Mouse (Mus musculus) midbrain, embryonic 12.5 days (tissue): Measurements from ENCODE around the gene Duox2. TPM values are rescaled to one million over a fixed set of nuclear protein-coding genes. Genes with fewer than 3 reads are reported as not detected.

Source experiments
- ATAC-seq: fragments of 200-750 bp; cut with Nextera tagmentation; 2 replicates; pipeline ENCODE4 v1.8.0; 2017; ENCODE audit warnings: low read depth, moderate TSS enrichment, moderate library complexity; ENCODE audit not compliant: low FRiP score
- H3K27ac ChIP-seq: fragments of 300-500 bp; sonication (generic); replicated peaks from 2 replicates; pipeline ENCODE4 v1.5.1; 2016; ENCODE audit warnings: mild to moderate bottlenecking
- H3K27me3 ChIP-seq: fragments of 300-500 bp; sonication (generic); 2 replicates; pipeline ENCODE4 v1.6.1; 2016; ENCODE audit warnings: mild to moderate bottlenecking
- H3K36me3 ChIP-seq: fragments of 300-500 bp; sonication (generic); 2 replicates; pipeline ENCODE4 v1.6.1; 2016
- H3K4me1 ChIP-seq: fragments of 300-500 bp; sonication (generic); 2 replicates; pipeline ENCODE4 v1.6.1; 2016
- H3K4me2 ChIP-seq: fragments of 300-500 bp; sonication (generic); replicated peaks from 2 replicates; pipeline ENCODE4 v1.6.1; 2016; ENCODE audit warnings: mild to moderate bottlenecking, moderate library complexity
- H3K4me3 ChIP-seq: fragments of 300-500 bp; sonication (generic); 2 replicates; pipeline ENCODE4 v1.5.1; 2016; ENCODE audit warnings: mild to moderate bottlenecking
- H3K9ac ChIP-seq: fragments of 300-500 bp; sonication (generic); replicated peaks from 2 replicates; pipeline ENCODE4 v1.6.1; 2016; ENCODE audit warnings: mild to moderate bottlenecking, moderate library complexity
- H3K9me3 ChIP-seq: fragments of 300-500 bp; sonication (generic); 2 replicates; pipeline ENCODE4 v1.6.1; 2016; ENCODE audit warnings: mild to moderate bottlenecking
- WGBS: fragments of 180-500 bp; shearing (Covaris S2); methylation state at CpG from one replicate; pipeline ENCODE4 v1.1.7; 2016; 5-methylcytosine and 5-hydroxymethylcytosine counted together
- polyA plus RNA-seq: library from polyadenylated mRNA; unstranded; fragments of >200 nt; fragmentation: Nextera tagmentation; extraction: Ambion mirVana; gene quantifications from 2 replicates; pipeline ENCODE4 v1.2.1, GENCODE M21; 2016

Gene Duox2
- polyA plus RNA-seq, 1 experiment from 2014 or later: not detected

DNA sequence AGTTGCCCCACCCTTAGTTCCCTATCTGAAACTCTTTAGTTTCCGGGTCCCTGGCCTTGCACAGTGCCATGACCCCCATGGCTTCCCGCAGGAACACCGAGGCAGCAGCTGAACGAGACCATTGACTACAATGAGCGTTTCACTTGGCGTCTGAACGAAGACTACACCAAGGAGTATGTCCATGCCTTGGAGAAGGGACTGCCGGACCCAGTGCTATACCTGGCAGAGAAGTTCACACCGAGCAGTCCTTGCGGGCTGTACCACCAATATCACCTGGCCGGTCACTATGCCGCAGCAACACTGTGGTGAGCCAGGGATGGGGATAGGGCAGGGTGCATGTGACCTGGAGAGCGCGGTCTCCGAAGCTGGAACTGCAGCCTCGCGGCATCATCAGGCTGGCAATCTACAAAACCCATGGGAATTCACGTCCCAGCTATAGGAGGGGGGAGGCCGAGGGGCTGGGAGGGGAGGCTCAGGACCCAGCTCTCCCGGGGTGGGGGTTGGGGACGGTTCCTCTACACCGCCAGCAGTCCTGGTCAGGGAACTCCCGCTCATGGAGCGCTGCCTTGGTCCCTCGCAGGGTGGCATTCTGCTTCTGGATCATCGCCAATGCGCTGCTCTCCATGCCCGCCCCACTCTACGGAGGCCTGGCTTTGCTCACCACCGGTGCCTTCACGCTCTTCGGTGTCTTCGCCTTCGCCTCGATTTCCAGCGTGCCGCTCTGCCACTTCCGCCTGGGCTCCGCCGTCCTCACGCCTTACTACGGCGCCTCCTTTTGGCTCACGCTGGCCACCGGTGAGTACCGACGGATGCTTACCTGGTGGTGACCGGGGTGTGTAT is 3.1 kb upstream of the Duox2 start:
- H3K9ac ChIP-seq: peak overlapping the region; percentile 20; the same call in 1 of the 2 replicates
- no peaks in the 10 kb centered on the region for H3K36me3 ChIP-seq
- no peak overlapping the region for H3K27ac ChIP-seq
- H3K4me1 ChIP-seq: peaks cover 41% of the 10 kb centered on the region
- 2% methylated on average over 48 of the region's 48 CpGs for WGBS
- peak overlapping the region; percentile 59 for H3K4me2 ChIP-seq
- peaks cover 99% of the 10 kb centered on the region for H3K27me3 ChIP-seq
- peak overlapping the region; percentile 45 for H3K4me3 ChIP-seq
- peak; percentile 52 for ATAC-seq
- no peaks in the 10 kb centered on the region for H3K9me3 ChIP-seq

DNA sequence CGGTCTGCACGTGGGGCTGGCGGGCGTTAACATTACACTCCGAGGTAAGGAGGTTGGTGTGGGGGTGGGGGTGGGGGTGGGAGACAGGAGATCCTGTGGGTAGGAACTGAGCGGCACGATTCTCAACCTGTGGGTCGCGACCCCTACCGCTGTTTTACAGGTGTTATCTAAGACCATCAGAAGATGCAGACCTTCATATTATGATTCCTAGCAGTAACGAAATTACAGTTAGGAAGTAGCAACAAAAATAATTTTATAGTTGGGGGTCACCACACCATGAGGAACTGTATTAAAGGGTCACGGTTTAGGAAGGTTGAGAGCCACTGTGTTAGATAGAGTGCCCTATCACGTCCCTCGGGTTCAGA is 2.4 kb upstream of the Duox2 start:
- Histone ChIP-seq H3K4me1 (peaks cover 41% of the 10 kb centered on the region), H3K27me3 (peaks cover 100% of the 10 kb centered on the region), H3K9me3 (no peaks in the 10 kb centered on the region), H3K27ac (no peak overlapping the region), H3K9ac (no peak overlapping the region), H3K4me3 (no peak overlapping the region), H3K4me2 (peak overlapping the region; percentile 59; the same call in 1 of the 2 replicates), H3K36me3 (no peaks in the 10 kb centered on the region)
- WGBS: 4% methylated on average over 14 of the region's 14 CpGs
- ATAC-seq: no peak

DNA sequence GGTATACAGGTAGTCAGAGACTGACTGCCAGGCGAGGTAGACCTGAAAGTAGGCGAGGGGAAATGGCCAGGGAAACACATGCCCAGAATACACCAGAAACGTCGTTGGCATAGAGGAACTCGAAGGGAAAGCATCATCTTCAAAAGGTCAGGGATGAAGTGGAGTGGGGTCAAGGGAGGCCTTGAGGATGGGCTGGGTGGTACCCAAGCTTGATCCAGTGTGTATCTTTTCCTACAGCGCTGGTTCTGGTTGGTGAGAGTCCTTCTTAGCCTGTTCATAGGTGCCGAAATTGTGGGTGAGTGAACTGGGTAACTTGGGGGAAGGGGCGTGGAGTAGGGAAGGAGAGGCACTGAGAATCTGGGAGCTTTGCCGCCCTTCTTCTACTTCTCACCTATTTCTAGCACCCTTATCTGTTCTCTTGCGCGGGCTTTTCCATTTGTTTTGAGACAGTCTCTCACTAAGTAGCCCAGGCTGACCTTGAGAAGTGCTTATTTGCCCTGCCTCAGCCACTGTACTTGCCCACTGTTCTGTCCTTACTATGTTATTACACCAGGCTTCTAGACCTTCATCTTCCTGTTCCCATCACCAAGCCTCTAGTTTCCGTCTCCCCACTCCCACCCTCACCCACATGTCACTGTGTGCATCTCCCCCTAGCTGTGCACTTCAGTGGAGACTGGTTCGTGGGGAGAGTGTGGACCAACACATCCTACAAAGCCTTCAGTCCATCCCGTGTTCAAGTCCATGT is 1.8 kb upstream of the Duox2 start:
- Histone ChIP-seq H3K9me3 (no peaks in the 10 kb centered on the region), H3K27me3 (peaks cover 100% of the 10 kb centered on the region), H3K27ac (no peak overlapping the region), H3K9ac (no peak overlapping the region), H3K4me1 (peaks cover 41% of the 10 kb centered on the region), H3K4me3 (no peak overlapping the region), H3K4me2 (no peak overlapping the region), H3K36me3 (no peaks in the 10 kb centered on the region)
- 10% methylated on average over 14 of the region's 14 CpGs for WGBS
- ATAC-seq: no peak

DNA sequence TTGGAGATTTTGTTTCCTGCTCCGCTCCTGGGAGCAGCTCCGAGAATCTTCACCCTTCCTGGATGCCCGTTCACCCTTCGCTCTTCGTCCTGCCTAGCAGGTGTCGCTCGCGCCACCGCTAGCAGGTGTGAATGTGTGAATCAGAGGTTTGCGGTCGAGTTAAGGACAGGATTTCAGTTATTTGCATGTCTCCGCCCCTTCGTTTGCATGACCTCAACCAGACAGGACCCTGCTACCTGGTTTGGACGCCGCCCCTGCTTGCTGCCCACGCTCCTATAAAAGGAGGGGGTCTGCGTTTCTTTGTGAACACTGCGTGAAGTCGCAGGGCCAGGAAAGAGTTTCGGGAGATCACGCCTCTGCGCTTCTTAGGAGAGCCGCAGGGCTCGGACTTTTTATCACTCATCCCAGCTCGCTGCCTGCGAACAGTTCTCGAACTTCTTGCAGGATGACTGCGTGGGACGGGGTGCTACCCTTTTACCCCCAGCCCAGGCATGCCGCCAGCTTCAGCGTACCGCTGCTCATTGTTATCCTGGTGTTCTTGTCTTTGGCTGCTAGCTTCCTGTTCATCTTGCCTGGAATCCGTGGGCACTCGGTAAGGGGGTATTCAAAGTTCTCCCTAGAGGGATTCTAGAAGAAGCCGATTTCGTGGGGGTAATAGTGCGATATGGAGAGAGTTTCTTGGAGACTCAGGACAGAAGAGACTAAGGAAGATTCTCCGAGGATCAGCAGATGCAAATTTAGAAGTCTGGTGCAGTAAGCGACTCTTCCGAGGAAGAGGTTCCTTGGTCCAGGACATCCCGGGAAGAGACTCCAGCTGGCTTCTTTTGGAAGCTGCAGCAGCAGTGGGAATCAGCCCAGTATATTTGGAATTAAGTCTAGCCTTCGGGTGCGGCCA is 594 bp upstream of the Duox2 start, which contains the start of gene Duoxa2:
Gene Duoxa2, plus strand, starts transcription at position 305 of the 895 bp plus-strand sequence.
- Histone ChIP-seq H3K4me1 (peaks cover 41% of the 10 kb centered on the region), H3K4me3 (peak within 1 kb of the TSS; percentile 28)
- WGBS: under 1% methylated on average over 43 of the region's 43 CpGs

GRCm38 (mm10) chr2:122297271-122298095 is 766 bp downstream of the Duox2 start:
- Histone ChIP-seq H3K4me3 (peak overlapping the region; percentile 24), H3K9me3 (no peaks in the 10 kb centered on the region), H3K4me2 (peak overlapping the region; percentile 47), H3K36me3 (no peaks in the 10 kb centered on the region), H3K27ac (no peak overlapping the region), H3K9ac (no peak overlapping the region), H3K4me1 (peaks cover 41% of the 10 kb centered on the region), H3K27me3 (peaks cover 95% of the 10 kb centered on the region)
- ATAC-seq: no peak
- WGBS: under 1% methylated on average over 35 of the region's 35 CpGs

More for the DNA sequence above, 594 bp upstream of the Duox2 start, which contains the start of gene Duoxa2:
- H3K9ac ChIP-seq: no peak within 1 kb of the TSS
- no peak within 1 kb of the TSS for H3K27ac ChIP-seq
- H3K9me3 ChIP-seq: no peaks in the 10 kb centered on the region
- no peaks in the 10 kb centered on the region for H3K36me3 ChIP-seq
- no peak for ATAC-seq
- peaks cover 100% of the 10 kb centered on the region for H3K27me3 ChIP-seq
- peak within 1 kb of the TSS; percentile 47 for H3K4me2 ChIP-seq

DNA sequence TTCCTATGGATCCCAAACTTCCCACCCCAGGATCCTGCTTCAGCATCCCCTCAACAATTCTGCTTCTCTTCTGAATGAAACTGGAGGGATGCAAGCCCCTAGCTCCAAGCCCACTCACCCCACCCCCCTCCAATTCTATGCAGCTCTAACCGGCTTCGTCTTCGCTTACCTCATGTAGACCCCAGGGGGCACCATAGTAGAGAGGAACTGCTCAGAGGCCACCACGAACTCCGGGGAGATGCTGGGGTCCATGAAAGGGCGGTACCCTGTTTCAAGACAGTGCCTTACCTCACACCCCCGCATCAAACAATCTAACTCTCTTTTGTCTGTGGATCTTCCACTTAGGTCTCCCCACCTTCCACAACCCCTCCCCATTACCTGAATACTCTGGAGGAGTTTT is 3.3 kb downstream of the Duox2 start:
- no peak overlapping the region for H3K4me3 ChIP-seq
- no peak for ATAC-seq
- WGBS: 8% methylated on average over 7 of the region's 7 CpGs
- H3K4me1 ChIP-seq: peaks cover 26% of the 10 kb centered on the region
- no peaks in the 10 kb centered on the region for H3K36me3 ChIP-seq
- H3K9me3 ChIP-seq: no peaks in the 10 kb centered on the region
- H3K27ac ChIP-seq: no peak overlapping the region
- H3K27me3 ChIP-seq: peaks cover 73% of the 10 kb centered on the region
- no peak overlapping the region for H3K4me2 ChIP-seq
- no peak overlapping the region for H3K9ac ChIP-seq

DNA sequence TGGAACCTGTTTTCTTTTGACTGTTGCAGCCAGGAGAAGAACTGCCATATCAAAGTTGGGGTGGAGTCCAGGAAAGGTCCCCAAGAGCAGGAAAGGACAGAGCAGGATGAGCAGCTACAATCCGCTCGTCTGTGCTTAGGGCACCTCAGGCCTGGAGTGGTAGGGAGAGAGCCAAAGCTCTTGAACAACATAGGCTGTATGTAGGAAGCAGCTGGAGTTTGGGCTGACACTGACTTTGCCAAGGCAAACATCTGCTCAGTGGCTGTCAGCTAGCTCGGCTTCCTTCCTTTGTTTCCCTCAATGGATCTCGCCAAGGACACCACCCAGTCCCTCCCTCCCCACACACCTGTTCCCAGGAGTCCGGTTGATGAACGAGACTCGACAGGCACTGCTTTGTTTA is 12.1 kb downstream of the Duox2 start:
- Histone ChIP-seq H3K27me3 (peaks cover 4% of the 10 kb centered on the region), H3K9me3 (no peaks in the 10 kb centered on the region), H3K4me1 (no peaks in the 10 kb centered on the region), H3K9ac (no peak overlapping the region), H3K4me3 (no peak overlapping the region), H3K36me3 (no peaks in the 10 kb centered on the region), H3K4me2 (no peak overlapping the region), H3K27ac (no peak overlapping the region)
- 64% methylated on average over 7 of the region's 7 CpGs for WGBS
- ATAC-seq: no peak

DNA sequence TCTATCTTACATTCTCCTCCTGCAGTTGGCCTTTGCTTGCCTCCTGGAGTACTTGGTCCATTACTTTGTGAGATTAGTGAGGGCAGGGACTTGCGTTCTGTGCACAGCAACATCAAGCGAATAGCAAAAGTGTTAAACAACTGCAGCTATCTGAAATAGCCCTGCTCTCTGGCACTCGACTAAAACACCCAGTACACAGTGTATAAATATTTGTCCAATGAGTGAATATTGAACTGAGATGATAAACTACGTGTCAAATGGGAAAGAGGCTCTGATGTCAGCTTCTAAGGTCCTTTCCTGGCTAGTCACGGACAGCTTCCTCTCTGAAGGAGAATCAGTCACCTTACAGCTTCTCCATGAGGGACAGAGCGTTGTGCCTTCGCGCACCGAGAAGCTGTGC is 14.2 kb downstream of the Duox2 start:
- Histone ChIP-seq H3K4me2 (no peak overlapping the region), H3K4me1 (no peaks in the 10 kb centered on the region), H3K9ac (no peak overlapping the region), H3K27me3 (no peaks in the 10 kb centered on the region), H3K9me3 (no peaks in the 10 kb centered on the region), H3K4me3 (no peak overlapping the region), H3K27ac (no peak overlapping the region), H3K36me3 (no peaks in the 10 kb centered on the region)
- 88% methylated on average over 9 of the region's 9 CpGs for WGBS
- ATAC-seq: no peak

GRCm38 (mm10) chr2:122278769-122279168 is 19.5 kb downstream of the Duox2 start:
- H3K4me1 ChIP-seq: no peaks in the 10 kb centered on the region
- H3K9ac ChIP-seq: no peak overlapping the region
- no peaks in the 10 kb centered on the region for H3K36me3 ChIP-seq
- no peak overlapping the region for H3K4me3 ChIP-seq
- no peak overlapping the region for H3K4me2 ChIP-seq
- no peaks in the 10 kb centered on the region for H3K9me3 ChIP-seq
- H3K27ac ChIP-seq: no peak overlapping the region
- no peaks in the 10 kb centered on the region for H3K27me3 ChIP-seq
- 88% methylated on average over 3 of the region's 3 CpGs for WGBS
- ATAC-seq: no peak

DNA sequence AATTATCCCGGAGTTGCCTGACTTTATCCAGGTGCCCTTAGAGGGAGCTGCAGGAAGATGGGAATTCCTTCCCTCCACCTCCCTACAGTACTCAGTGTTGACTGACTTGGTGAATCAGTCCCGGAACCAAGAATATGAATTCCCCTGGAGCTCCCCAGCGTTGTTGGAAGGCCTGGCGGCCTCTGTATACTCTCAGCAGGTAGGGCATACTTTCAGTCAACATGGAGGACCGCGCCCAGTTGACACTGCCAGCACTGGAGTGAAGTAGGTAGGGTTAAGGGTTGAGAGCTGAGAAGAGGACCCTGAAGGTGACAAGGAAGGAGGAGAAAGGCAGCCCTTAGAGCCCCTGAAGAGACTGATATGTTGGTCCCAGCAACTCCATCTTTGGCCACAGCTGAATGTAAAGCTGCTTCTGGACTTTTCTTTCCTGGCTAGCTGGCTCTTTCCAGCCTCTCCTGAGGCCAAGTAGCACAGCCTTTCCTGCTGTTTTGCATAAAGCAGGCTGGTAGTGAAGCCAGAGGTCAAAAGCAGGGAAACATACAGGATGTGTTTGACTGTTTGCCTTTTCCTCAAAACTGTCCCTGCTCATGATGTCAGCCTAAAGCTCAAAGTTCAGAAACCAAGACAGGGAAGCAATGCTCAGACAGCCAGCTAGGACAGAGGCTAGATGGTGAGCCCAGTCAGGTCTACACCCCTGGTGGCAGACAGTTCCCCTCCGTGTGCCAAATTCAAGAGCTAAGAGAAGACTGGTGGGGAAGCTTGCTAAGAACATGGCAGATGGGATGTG is 31.6 kb downstream of the Duox2 start:
- no peaks in the 10 kb centered on the region for H3K27me3 ChIP-seq
- H3K4me2 ChIP-seq: no peak overlapping the region
- H3K27ac ChIP-seq: no peak overlapping the region
- H3K4me1 ChIP-seq: peaks cover 13% of the 10 kb centered on the region
- no peak overlapping the region for H3K4me3 ChIP-seq
- no peaks in the 10 kb centered on the region for H3K9me3 ChIP-seq
- no peak overlapping the region for H3K9ac ChIP-seq
- ATAC-seq: no peak
- WGBS: 94% methylated on average over 7 of the region's 7 CpGs
- no peaks in the 10 kb centered on the region for H3K36me3 ChIP-seq
